Mouse (Mus musculus): Measurements from ENCODE around the gene Ptch2.
A peak's percentile ranks its signal among the peaks of the same experiment; 100 is the strongest.

The Ptch2 gene

DNA sequence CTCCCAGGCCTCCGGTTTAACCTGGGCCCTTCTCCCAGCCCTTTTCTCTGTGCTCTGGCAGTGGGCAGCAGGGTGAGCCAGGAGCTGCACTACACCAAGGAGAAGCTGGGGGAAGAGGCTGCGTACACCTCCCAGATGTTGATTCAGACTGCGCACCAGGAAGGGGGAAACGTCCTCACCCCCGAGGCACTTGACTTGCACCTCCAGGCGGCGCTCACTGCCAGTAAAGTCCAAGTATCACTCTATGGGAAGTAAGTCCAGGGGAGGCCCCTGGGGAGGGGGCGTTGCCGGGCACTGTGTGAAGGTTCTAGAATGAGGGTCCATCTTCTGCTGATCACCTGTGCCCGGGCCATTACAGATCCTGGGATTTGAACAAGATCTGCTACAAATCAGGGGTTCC, 8.8 kb downstream of the Ptch2 start:
- DNase-seq (ENCODE audit: low read depth, low spot score), result peak; percentile 42

DNA sequence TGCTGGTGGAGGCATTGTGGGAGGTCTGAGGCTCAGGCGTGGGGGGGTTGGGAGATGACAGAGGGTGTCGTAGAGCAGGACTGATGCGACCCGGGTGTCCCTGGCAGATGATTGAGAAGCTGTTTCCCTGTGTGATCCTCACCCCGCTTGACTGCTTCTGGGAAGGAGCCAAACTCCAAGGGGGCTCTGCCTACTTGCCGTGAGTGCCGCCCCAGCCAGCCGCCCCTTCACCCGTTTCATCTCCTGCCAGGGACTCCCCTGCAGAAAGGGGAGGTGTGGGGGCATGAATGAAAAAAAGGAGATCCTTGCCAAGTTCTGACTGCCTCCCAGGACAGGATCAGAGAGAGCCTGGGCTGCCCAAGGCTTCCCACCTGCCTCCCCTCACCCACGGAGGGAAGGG, 9.3 kb downstream of the Ptch2 start:
- DNase-seq (ENCODE audit: low read depth, low spot score), result no peak

DNA sequence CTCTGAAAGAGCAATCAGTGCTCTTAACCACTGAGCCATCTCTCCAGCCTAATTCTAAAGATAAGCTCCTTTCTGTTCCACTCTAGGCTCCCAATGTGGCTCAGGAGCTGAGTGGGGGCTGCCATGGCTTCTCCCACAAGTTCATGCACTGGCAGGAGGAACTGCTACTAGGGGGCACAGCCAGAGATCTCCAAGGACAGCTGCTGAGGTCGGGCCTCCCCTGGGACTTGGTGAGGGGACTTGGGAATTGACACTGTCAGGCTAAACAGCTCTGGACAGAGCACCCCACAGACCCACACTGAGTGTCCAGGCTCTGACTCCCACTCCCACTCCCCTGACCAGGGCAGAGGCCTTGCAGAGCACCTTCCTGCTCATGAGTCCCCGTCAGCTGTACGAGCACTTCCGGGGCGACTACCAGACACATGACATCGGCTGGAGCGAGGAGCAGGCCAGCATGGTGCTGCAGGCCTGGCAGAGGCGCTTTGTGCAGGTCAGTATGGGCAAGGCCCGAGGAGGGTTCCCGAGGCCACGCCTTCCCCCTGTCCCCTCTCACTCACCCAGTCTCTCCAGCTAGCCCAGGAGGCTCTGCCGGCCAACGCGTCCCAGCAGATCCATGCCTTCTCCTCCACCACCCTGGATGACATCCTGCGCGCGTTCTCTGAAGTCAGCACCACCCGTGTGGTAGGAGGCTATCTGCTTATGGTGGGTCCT, 12.1 kb downstream of the Ptch2 start:
- no peak for DNase-seq (ENCODE audit: low read depth, low spot score)

- DNase-seq (ENCODE audit: low read depth, low spot score), result no peak
These were observed 12.6 kb downstream of the Ptch2 start for GRCm38 (mm10) chr4:117108524-117108849.

DNA sequence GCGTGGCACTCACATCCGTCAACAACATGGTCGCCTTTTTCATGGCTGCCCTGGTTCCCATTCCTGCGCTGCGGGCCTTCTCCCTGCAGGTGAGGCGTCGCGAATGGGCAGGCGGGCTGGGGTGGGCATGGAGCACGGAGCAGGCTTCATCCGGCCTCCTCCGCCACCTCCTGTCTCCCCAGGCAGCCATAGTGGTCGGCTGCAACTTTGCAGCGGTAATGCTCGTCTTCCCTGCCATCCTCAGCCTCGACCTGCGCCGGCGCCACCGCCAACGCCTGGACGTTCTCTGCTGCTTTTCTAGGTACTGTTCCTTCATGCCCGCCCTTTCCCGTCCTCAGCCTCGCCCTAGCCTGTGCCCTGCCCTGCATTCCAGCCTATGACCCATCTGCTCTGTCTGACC, 13.5 kb downstream of the Ptch2 start:
- DNase-seq (ENCODE audit: low read depth, low spot score), result no peak

DNA sequence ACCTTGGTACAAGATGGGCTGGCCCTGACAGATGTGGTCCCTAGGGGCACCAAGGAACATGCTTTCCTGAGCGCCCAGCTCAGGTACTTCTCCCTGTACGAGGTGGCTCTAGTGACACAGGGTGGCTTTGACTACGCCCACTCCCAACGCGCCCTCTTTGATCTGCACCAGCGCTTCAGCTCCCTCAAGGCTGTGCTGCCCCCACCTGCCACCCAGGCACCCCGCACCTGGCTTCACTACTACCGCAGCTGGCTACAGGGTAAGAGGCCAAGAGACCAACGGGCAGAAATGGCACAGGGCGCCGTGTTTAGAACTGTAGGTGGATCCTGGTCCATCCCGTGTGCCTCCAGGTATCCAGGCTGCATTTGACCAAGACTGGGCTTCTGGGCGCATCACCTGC, 14.4 kb downstream of the Ptch2 start:
- DNase-seq (ENCODE audit: low read depth, low spot score), result no peak

DNA sequence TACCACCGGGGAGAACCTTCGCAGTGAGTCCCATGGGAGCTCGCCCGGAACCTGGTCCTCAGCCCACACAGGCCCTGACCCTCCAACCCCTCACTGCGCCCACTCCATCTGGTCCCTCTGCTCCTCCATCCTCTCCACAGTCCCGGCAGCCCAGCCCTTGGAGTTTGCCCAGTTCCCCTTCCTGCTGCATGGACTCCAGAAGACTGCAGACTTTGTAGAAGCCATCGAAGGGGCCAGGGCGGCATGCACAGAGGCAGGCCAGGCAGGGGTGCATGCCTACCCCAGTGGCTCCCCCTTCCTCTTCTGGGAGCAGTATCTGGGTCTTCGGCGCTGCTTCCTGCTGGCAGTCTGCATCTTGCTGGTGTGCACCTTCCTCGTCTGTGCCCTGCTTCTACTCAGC, 15.1 kb downstream of the Ptch2 start:
- DNase-seq (ENCODE audit: low read depth, low spot score), result no peak

GRCm38 (mm10) chr4:117113237-117113636, 17.4 kb downstream of the Ptch2 start:
- peak; percentile 65 for DNase-seq (ENCODE audit: low read depth, low spot score)

- DNase-seq (ENCODE audit: low read depth, low spot score), result no peak
These were observed 19.7 kb downstream of the Ptch2 start for GRCm38 (mm10) chr4:117115592-117115991.

DNA sequence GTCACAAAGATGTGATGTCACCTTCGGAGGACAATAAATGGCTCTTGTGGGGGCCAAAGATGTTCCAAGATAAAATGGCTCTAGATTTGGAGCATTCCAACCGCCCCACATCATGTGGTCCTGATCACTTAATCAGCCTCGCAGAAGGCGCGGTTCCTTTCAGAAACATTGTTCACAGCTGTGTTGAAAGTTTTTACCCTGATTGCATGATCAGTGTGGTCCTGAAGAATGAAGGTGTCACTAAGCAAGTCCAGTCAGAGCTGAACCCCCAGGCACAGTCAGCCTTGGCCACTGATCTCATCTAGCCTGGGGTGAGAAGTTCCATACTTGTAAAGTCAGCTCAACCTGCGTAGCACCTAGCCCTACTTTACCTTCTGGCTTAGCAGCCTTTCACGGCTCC, 22.1 kb downstream of the Ptch2 start:
- DNase-seq (ENCODE audit: low read depth, low spot score), result no peak

DNA sequence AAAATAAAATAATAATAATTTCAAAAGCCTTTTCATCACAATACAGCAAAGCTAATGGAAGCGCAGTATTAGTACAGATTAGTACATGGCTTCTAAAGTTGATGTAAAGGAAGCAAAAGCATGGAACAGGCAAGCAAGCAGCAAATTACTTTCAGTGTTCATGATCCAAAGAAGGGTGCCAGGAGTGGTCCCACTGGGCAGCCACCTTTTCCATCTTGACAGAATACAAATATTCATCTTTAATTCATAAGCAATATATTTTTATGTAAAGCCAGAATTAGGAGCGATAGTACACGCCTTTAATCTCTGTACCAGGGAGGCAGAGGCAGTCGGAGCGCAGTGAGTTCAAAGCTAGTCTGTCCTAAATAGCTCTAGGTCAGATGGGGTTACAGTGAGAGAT, 23.8 kb downstream of the Ptch2 start:
- no peak for DNase-seq (ENCODE audit: low read depth, low spot score)

- no peak for DNase-seq (ENCODE audit: low read depth, low spot score)
These were observed 24.2 kb downstream of the Ptch2 start for GRCm38 (mm10) chr4:117120052-117120444.

- DNase-seq (ENCODE audit: low read depth, low spot score), result peak; percentile 97
These were observed 24.9 kb downstream of the Ptch2 start for GRCm38 (mm10) chr4:117120445-117121414.

DNA sequence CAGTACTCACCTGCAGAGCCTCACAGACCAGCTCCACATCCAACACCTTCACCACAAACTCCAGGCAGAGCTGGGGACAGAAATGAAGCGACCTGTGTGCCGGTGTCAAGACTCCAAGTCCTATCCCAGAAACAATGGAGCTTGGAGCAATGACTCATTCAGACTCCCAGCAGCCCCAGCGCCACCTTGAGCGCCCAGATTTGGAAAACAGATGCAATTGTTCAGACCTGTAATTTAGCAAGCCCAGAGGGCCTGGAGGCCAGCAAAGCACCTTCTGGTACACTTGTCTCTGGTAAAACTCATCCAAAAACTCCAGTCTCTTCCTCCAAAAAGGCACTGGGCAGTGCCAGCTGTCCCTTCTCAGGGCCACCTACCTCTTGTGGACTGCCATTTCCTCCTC, 26.3 kb downstream of the Ptch2 start:
- no peak for DNase-seq (ENCODE audit: low read depth, low spot score)

- DNase-seq (ENCODE audit: low read depth, low spot score), result no peak
These were observed 27.8 kb downstream of the Ptch2 start for GRCm38 (mm10) chr4:117123546-117124217.

DNA sequence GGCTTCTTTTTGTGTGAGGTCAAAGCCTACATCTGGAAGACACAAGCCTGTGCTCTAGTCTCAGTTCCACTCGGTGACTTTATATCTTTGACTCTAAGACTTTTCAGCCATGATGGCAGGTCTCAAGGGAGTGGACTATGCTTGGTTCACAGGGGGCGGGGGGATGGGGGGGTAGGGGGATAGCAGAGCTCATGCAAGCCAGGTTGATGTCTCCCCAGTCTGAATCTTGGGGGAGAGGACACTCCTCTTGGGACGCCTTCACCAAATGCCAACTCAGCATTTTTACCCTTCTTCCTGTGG, 28.3 kb downstream of the Ptch2 start:
- no peak for DNase-seq (ENCODE audit: low read depth, low spot score)

DNA sequence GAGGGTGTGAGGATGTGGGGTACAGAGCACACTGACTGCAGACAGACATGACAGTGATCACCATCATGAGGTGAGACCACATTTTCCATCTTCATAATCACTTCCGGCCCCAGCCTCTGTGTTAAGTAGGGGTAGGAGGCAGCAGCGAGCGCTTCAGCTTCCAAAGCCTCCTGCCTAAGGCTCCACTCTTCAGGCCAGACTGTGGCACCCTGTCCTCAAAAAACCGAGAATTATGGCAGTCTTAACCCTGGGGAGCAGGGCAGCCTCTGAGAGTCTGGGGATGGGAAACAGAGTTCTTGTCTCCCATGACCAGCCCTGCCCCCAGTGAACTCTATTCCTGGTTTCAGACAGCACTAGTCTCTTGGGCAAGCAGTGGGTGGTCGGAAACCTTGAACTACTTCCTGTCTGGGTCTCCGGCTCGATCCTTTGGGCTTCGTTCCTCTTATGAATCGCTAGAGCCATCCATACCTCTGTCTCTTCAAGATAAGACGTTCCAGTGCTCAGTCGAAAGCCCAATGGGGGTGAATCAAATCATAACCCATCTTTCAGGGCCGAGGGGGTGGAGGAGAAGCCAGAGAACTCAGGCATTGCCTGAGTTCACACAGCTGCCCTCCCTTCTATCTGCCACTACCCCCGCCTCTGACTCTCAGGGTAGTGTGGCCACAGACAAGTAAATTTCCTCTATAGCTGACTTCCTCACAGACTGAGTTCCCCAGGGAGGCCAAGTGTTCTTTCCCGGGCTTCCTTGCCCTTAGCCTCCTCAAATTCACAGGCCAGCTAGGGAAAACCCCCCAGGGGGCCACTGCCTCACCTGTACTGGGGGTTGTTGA, 28.9 kb downstream of the Ptch2 start:
- no peak for DNase-seq (ENCODE audit: low read depth, low spot score)

DNA sequence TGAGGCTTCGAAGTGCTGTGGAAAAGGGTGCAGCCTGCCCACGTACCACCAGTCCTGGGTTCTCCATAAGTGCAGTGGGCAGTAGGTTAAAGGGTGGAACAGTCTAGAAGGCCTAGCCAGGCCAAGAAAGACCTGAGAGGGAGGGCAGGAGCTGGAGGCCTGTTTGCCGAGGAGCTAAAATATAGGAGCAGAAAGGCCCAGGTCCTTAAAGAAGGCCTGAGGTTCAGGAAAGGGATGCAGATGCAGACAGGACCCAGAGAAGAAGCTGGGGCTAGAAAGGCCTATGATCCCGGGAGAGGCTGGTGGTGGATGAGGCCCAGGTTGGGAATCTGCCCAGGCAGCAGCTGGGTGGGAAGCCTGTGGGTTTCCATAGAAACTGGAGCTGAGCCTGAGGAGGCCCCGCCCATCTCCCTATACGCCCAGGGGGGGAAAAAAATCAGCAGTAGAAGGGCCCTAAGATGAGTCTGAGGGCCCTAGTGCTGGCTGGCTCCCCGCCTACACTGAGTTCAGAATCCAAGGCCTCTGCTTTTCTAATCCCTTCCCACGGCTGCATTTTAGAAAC, 29.6 kb downstream of the Ptch2 start, which contains the start of gene Btbd19:
Gene Btbd19, minus strand, starts transcription at position 378 of the 562 bp plus-strand sequence.
- DNase-seq (ENCODE audit: low read depth, low spot score), result peak; percentile 90

GRCm38 (mm10) chr4:117125910-117126674, 30.2 kb downstream of the Ptch2 start:
- peak; percentile 96 for DNase-seq (ENCODE audit: low read depth, low spot score)

- no peak for DNase-seq (ENCODE audit: low read depth, low spot score)
These were observed 30.9 kb downstream of the Ptch2 start, which contains the start of gene Tctex1d4 for GRCm38 (mm10) chr4:117126675-117127290. Gene Tctex1d4 (plus strand): TSS chr4:117126794.
